Mouse (Mus musculus) liver, embryonic 15.5 days (tissue): ENCODE results near the gene Zrsr2. TPM values are rescaled to one million over a fixed set of nuclear protein-coding genes. Genes with fewer than 3 reads are reported as not detected.

ENCODE experiments used
- ATAC-seq: fragments of 200-750 bp; cut with Nextera tagmentation; 2 replicates; pipeline ENCODE4 v1.8.0; 2017; ENCODE audit warnings: moderate number of reproducible peaks, mild to moderate bottlenecking, moderate library complexity; ENCODE audit not compliant: insufficient read depth
- H3K27ac ChIP-seq: fragments of 300-500 bp; sonication (generic); replicated peaks from 2 replicates; pipeline ENCODE4 v1.5.1; 2015; ENCODE audit warnings: mild to moderate bottlenecking, inconsistent platforms
- H3K27me3 ChIP-seq: fragments of 300-500 bp; sonication (generic); 2 replicates; pipeline ENCODE4 v1.6.1; 2015; ENCODE audit warnings: mild to moderate bottlenecking, inconsistent platforms
- H3K36me3 ChIP-seq: fragments of 300-500 bp; sonication (generic); replicated peaks from 2 replicates; pipeline ENCODE4 v1.6.1; 2015; ENCODE audit warnings: moderate library complexity, mild to moderate bottlenecking, inconsistent platforms
- H3K4me1 ChIP-seq: fragments of 300-500 bp; sonication (generic); replicated peaks from 2 replicates; pipeline ENCODE4 v1.6.1; 2015; ENCODE audit warnings: inconsistent platforms
- H3K4me2 ChIP-seq: fragments of 300-500 bp; sonication (generic); 2 replicates; pipeline ENCODE4 v1.6.1; 2015; ENCODE audit warnings: moderate library complexity, mild to moderate bottlenecking, inconsistent platforms
- H3K4me3 ChIP-seq: fragments of 300-500 bp; sonication (generic); replicated peaks from 2 replicates; pipeline ENCODE4 v1.5.1; 2015; ENCODE audit warnings: mild to moderate bottlenecking, inconsistent platforms
- H3K9ac ChIP-seq: fragments of 300-500 bp; sonication (generic); 2 replicates; pipeline ENCODE4 v1.6.1; 2015; ENCODE audit warnings: moderate library complexity, mild to moderate bottlenecking, inconsistent platforms
- H3K9me3 ChIP-seq: fragments of 300-500 bp; sonication (generic); replicated peaks from 2 replicates; pipeline ENCODE4 v1.6.1; 2016; ENCODE audit warnings: inconsistent platforms
- WGBS: fragments of 180-500 bp; shearing (Covaris S2); methylation state at CpG from one replicate; pipeline ENCODE4 v1.1.7; 2015; ENCODE audit warnings: mixed read lengths; ENCODE audit not compliant: insufficient replicate concordance; 5-methylcytosine and 5-hydroxymethylcytosine counted together
- polyA plus RNA-seq: library from polyadenylated mRNA; unstranded; fragments of >200 nt; fragmentation: Nextera tagmentation; extraction: Ambion mirVana; gene quantifications from 2 replicates; pipeline ENCODE4 v1.2.1, GENCODE M21; 2015

Gene Zrsr2
- polyA plus RNA-seq, 1 experiment from 2014 or later = 12.8 TPM

DNA sequence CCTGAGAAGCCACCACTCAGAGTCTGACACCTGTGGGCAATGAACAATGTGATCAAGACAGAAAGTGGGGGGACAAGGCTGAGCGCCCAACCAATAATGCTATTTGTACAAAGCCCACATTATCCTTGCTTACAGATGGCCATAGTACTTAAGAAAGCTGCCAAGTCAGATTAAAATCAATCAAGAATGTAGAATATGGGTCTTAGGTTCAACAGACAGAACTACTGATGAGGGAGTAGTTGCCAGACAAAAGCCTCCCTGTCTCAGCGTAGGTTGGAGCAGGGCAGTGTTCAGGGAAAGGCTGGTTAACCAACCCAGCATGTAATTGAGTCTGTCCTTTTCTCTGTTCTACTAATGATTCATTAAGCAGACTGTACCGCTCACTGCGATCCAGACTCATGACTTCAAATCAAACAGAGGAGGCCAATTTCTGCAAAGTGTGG lies 72.9 kb downstream of the Zrsr2 start:
- Histone ChIP-seq H3K27ac (no peak overlapping the region), H3K4me3 (no peak overlapping the region), H3K9me3 (no peaks in the 10 kb centered on the region), H3K36me3 (no peaks in the 10 kb centered on the region), H3K4me1 (no peaks in the 10 kb centered on the region), H3K9ac (no peak overlapping the region), H3K4me2 (no peak overlapping the region), H3K27me3 (no peaks in the 10 kb centered on the region)
- no peak for ATAC-seq
- 76% methylated on average over 4 of the region's 4 CpGs for WGBS

Other genes starting within 250 kb of the Zrsr2 start
- 0.09 TPM in 1 of 2 replicates, not detected in the other for gene Rnf138rt1, start 197.3 kb downstream of the Zrsr2 start, polyA plus RNA-seq
- 5.0 and 5.5 TPM in 2 replicates for gene Ap1s2, start 49.6 kb downstream of the Zrsr2 start, polyA plus RNA-seq
- 0.06 and 0.13 TPM in 2 replicates for gene Car5b, start 69.3 kb upstream of the Zrsr2 start, polyA plus RNA-seq
- 14.3 and 15.8 TPM in 2 replicates for gene Siah1b, start 117.8 kb upstream of the Zrsr2 start, polyA plus RNA-seq
- 0.67 and 1.2 TPM in 2 replicates for gene Cltrn, start 130.2 kb upstream of the Zrsr2 start, polyA plus RNA-seq
- 0.05 and 0.08 TPM in 2 replicates for gene Ace2, start 180.7 kb upstream of the Zrsr2 start, polyA plus RNA-seq